Mouse (Mus musculus) heart, embryonic 13.5 days (tissue): ENCODE results near the gene Dnm3. TPM values are rescaled to one million over a fixed set of nuclear protein-coding genes. Genes with fewer than 3 reads are reported as not detected.
A peak's percentile ranks its signal among the peaks of the same experiment; 100 is the strongest.
"Not testable (repeated sequence)": the region's sequence is repeated elsewhere in the genome, so short reads cannot be mapped to it uniquely, and the experiment has no call there.

Experiments used
- ATAC-seq: fragments of 200-750 bp; cut with Nextera tagmentation; 2 replicates; pipeline ENCODE4 v1.8.0; 2017; ENCODE audit warnings: moderate TSS enrichment; ENCODE audit not compliant: insufficient number of reproducible peaks, low FRiP score, low TSS enrichment; ENCODE audit errors: extremely low read depth
- H3K27ac ChIP-seq: fragments of 300-500 bp; sonication (generic); replicated peaks from 2 replicates; pipeline ENCODE4 v1.5.1; 2015; ENCODE audit warnings: moderate library complexity, mild to moderate bottlenecking, inconsistent platforms
- H3K27me3 ChIP-seq: fragments of 300-500 bp; sonication (generic); replicated peaks from 2 replicates; pipeline ENCODE4 v1.6.1; 2015; ENCODE audit warnings: mild to moderate bottlenecking, inconsistent platforms
- H3K36me3 ChIP-seq: fragments of 300-500 bp; sonication (generic); 2 replicates; pipeline ENCODE4 v1.6.1; 2015; ENCODE audit warnings: mild to moderate bottlenecking, inconsistent platforms
- H3K4me1 ChIP-seq: fragments of 300-500 bp; sonication (generic); 2 replicates; pipeline ENCODE4 v1.6.1; 2015; ENCODE audit warnings: inconsistent platforms
- H3K4me2 ChIP-seq: fragments of 300-500 bp; sonication (generic); 2 replicates; pipeline ENCODE4 v1.6.1; 2015; ENCODE audit warnings: inconsistent platforms, mild to moderate bottlenecking, moderate library complexity
- H3K4me3 ChIP-seq: fragments of 300-500 bp; sonication (generic); 2 replicates; pipeline ENCODE4 v1.5.1; 2015; ENCODE audit warnings: moderate library complexity, mild to moderate bottlenecking, inconsistent platforms
- H3K9ac ChIP-seq: fragments of 300-500 bp; sonication (generic); 2 replicates; pipeline ENCODE4 v1.6.1; 2015; ENCODE audit warnings: inconsistent platforms, mild to moderate bottlenecking, moderate library complexity
- H3K9me3 ChIP-seq: fragments of 300-500 bp; sonication (generic); 2 replicates; pipeline ENCODE4 v1.6.1; 2016; ENCODE audit warnings: inconsistent platforms
- WGBS: fragments of 180-500 bp; shearing (Covaris S2); methylation state at CpG from one replicate; pipeline ENCODE4 v1.1.7; 2015; ENCODE audit warnings: mixed read lengths; 5-methylcytosine and 5-hydroxymethylcytosine counted together
- polyA plus RNA-seq: library from polyadenylated mRNA; unstranded; fragments of >200 nt; fragmentation: Nextera tagmentation; extraction: Ambion mirVana; gene quantifications from 2 replicates; pipeline ENCODE4 v1.2.1, GENCODE M21; 2015

Gene Dnm3
- polyA plus RNA-seq, 1 experiment from 2014 or later: 1.3 TPM

DNA sequence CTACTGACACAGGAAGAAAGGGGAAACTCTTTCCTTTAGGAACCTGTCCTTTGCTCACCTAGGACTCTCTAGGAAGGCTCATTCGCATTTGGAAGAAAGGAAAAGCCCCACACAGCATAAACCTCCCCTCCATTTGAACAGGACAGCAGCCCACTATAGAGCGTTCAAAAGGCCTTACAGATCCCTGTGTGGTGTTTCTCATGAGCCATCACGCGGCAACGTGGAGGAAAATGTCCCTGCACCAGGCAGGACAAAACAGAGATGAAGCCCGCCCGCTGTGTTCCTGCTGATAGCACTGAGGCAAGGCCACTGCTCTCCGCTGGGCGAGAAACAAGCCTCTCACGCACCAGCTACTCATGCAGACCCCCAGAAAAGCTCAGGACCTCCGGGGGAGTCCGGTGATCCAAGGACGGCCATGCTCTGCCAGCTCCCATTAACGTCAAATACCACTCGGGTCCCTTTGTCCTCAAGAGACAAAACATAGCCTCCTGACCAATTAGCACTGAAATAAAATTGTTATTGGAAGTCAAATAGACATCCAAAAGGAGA lies 51.8 kb downstream of the Dnm3 start:
- Histone ChIP-seq H3K27ac (no peak overlapping the region), H3K4me3 (no peak overlapping the region), H3K36me3 (no peaks in the 10 kb centered on the region), H3K9me3 (no peaks in the 10 kb centered on the region), H3K4me1 (no peaks in the 10 kb centered on the region), H3K27me3 (no peaks in the 10 kb centered on the region), H3K4me2 (no peak overlapping the region), H3K9ac (no peak overlapping the region)
- 61% methylated on average over 15 of the region's 15 CpGs for WGBS
- no peak for ATAC-seq

DNA sequence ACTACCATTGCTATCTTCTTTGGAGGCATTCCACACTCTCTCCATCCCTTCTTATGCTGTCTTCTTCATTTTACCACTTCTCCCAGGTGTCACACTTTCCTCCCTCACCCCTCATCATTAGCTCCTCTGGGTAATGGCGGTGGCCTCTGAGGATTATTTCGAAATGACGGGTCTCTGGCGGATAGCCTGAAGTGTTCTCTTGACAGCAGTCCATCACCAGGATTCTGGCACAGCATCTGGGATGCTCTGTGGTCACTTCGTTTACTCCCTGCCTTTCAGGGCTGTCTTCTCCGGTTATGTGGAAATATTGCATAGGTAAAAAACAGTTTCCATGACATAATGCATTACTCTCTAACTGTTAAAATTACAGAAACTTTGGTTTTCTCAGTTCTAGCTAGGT lies 55.0 kb downstream of the Dnm3 start:
- H3K9me3 ChIP-seq: no peaks in the 10 kb centered on the region
- H3K27me3 ChIP-seq: no peaks in the 10 kb centered on the region
- no peak overlapping the region for H3K27ac ChIP-seq
- no peaks in the 10 kb centered on the region for H3K4me1 ChIP-seq
- 78% methylated on average over 6 of the region's 6 CpGs for WGBS
- H3K4me3 ChIP-seq: no peak overlapping the region
- H3K4me2 ChIP-seq: no peak overlapping the region
- no peaks in the 10 kb centered on the region for H3K36me3 ChIP-seq
- no peak for ATAC-seq
- no peak overlapping the region for H3K9ac ChIP-seq

DNA sequence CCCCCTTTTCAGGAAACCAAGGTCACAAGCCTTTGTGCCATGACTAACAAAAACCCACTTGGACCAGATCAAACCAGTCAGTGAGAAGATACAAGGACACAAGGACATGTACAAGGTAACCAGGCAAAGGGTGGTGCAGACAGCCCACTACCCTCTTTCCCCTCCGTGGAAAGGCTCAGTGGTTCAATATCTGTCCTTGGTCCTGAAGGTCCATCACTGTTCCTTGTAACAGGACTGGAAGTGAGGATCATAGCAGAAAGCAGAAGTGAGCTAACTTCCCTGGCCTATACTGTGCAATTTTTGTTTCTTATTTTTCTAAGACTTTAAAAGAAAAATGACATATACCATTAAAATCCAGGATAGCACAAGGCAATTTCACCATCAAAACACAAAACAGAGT lies 64.0 kb downstream of the Dnm3 start:
- no peak overlapping the region for H3K4me2 ChIP-seq
- H3K36me3 ChIP-seq: no peaks in the 10 kb centered on the region
- H3K9me3 ChIP-seq: no peaks in the 10 kb centered on the region
- no peak overlapping the region for H3K27ac ChIP-seq
- ATAC-seq: no peak
- no peaks in the 10 kb centered on the region for H3K4me1 ChIP-seq
- no peaks in the 10 kb centered on the region for H3K27me3 ChIP-seq
- 3% methylated on average over 1 of the region's 1 CpGs for WGBS
- no peak overlapping the region for H3K4me3 ChIP-seq
- H3K9ac ChIP-seq: no peak overlapping the region

DNA sequence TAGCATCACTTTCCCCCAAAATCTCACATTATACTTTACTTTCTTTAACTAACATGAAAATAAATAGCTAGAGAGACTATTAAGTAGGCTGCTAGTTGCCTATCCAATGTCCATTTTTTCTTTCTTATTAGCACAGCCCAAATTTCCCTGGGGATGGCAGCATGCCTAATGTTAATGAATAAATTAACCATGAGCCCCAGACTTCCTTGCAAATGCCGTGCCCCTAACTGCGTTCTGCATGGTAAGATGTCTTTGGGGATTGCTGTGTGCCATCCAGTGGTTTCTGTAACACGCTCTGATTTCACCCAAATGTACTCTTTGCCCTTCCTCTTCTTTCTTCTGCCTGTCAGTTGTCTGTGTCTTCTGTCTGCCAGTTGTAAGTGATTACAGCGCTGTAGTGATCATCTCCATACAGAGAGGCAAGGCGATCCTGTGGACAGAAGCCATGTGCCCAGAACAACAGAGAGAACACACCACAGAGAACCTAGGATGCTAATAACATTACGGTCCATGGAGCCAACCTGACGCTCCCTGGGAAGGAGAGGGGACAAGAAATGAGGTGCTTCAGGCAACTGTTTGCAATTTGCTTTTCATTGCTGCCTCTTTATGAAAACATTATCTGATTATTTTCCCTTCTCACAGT lies 64.9 kb downstream of the Dnm3 start:
- no peaks in the 10 kb centered on the region for H3K36me3 ChIP-seq
- H3K27ac ChIP-seq: no peak overlapping the region
- no peaks in the 10 kb centered on the region for H3K4me1 ChIP-seq
- H3K4me3 ChIP-seq: no peak overlapping the region
- no peak overlapping the region for H3K9ac ChIP-seq
- H3K27me3 ChIP-seq: no peaks in the 10 kb centered on the region
- no peak overlapping the region for H3K4me2 ChIP-seq
- no peak for ATAC-seq
- no peaks in the 10 kb centered on the region for H3K9me3 ChIP-seq
- WGBS: 79% methylated on average over 7 of the region's 7 CpGs

DNA sequence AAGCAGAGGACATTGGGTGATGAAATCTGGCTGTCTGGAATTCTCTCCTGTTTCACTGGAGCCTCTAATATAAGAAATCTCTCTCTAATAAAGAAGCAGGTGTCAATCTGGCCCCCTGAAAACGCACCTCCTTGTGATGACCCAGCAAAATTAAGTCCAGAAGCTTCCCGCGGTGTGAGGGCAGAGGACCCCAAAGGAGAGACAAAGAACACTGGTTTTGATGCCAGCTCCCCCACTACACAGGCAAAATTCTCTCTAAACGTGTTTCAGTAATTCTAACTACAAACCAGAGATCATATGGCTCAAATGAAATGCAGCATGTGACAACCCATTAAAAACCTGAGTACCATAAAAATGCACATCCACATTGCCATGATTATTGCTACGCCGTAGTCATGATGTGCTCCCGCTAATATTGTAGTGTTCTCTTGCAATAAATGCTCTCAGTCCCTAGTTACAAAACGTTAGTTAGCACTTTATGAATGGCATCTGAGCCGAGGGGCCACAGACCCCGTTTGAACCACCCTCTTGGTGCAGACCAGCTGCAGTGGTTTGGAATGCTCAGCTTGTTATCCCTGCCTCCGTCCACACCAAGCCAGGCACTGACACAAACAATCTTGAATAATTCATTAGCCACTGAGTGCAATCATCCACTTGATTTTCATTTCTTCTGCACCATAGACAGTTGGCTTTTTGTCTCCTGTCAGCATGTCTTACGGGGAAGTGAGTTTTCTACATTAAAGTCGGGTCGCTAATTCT lies 67.4 kb downstream of the Dnm3 start:
- Histone ChIP-seq H3K4me1 (no peaks in the 10 kb centered on the region), H3K4me3 (no peak overlapping the region), H3K27me3 (no peaks in the 10 kb centered on the region), H3K36me3 (no peaks in the 10 kb centered on the region), H3K4me2 (no peak overlapping the region), H3K9ac (no peak overlapping the region), H3K9me3 (no peaks in the 10 kb centered on the region), H3K27ac (no peak overlapping the region)
- 78% methylated on average over 14 of the region's 14 CpGs for WGBS
- ATAC-seq: no peak

DNA sequence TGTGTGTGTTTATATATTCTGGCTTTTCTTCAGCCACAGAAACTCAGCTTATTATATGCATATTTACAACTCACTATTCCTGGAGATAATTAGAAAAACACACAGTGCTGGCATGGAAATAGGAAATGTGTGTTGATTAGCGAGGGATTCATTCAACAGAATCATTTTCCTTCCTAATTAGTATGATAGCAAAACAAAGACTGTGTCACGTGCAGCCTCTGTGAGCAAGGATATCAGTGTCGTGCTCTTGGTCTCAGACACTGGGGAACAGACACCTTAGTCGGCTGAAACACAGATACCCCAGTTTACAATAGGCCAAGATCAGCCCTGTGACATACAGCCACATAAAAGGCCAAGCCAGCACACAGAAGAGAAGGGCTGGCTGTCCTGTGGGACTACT lies 83.3 kb downstream of the Dnm3 start:
- WGBS: 60% methylated on average over 4 of the region's 4 CpGs
- no peak overlapping the region for H3K9ac ChIP-seq

DNA sequence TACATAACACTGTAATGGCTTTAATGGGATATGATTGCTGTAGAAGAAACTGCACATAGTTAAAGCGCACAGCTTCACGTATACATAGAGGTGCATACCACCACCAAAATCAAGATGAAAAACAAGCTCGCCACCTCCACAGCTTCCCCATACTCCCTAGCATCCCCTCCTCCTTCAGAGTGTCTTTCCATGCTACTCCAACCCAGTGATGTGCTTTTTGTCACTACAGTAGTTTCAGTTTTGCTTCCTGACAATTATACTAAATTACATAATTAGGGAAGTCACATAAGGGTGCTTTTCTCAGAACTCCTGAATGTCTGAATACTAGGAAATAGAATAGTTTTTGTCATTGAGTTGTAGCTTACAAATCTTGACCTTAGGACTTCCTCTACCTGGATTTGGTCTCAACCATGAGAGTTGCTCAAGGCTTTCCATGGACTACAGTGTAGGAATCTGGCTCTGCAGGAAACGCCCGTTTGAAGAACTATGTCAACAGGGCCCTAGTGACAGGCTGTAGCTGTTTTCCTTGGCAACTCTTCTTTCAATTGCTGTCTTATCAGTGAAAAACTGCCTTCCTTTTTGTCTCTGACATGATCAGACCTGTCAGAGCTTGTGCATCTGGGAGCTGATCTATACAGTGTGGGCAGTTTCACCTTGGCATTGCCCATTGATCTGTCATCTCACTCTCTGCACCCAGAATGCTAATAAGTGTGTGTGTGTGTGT lies 89.2 kb downstream of the Dnm3 start:
- no peak overlapping the region for H3K9ac ChIP-seq
- no peaks in the 10 kb centered on the region for H3K9me3 ChIP-seq
- H3K4me1 ChIP-seq: peaks cover 3% of the 10 kb centered on the region; the same call in 1 of the 2 replicates
- ATAC-seq: no peak
- H3K27me3 ChIP-seq: no peaks in the 10 kb centered on the region
- H3K27ac ChIP-seq: no peak overlapping the region
- H3K4me2 ChIP-seq: no peak overlapping the region
- H3K36me3 ChIP-seq: no peaks in the 10 kb centered on the region
- WGBS: 62% methylated on average over 5 of the region's 5 CpGs
- H3K4me3 ChIP-seq: no peak overlapping the region

More for the DNA sequence above, 83.3 kb downstream of the Dnm3 start:
- no peaks in the 10 kb centered on the region for H3K9me3 ChIP-seq
- no peak overlapping the region for H3K27ac ChIP-seq
- H3K36me3 ChIP-seq: no peaks in the 10 kb centered on the region
- ATAC-seq: no peak
- no peak overlapping the region for H3K4me3 ChIP-seq
- no peak overlapping the region for H3K4me2 ChIP-seq
- H3K4me1 ChIP-seq: no peaks in the 10 kb centered on the region
- H3K27me3 ChIP-seq: no peaks in the 10 kb centered on the region

DNA sequence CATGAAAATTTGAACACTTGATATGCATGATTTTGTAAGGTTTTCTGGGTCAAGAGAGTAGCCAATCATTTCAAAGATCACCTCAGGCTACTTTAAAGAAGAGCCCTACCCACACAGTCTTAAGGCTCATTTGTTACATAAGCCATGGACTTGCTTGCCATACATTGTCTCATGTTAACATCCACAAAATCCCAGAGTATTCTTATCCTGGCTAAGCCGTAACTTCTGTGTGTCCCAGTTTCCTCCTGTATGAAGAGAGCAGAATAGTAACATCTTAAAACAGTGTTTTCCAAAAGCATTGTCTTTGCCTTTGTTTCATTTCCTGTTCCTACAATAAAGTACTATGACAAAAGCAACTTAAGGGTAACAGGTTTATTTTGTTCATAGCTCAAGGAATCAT lies 104.8 kb downstream of the Dnm3 start:
- ATAC-seq: not testable (repeated sequence)

DNA sequence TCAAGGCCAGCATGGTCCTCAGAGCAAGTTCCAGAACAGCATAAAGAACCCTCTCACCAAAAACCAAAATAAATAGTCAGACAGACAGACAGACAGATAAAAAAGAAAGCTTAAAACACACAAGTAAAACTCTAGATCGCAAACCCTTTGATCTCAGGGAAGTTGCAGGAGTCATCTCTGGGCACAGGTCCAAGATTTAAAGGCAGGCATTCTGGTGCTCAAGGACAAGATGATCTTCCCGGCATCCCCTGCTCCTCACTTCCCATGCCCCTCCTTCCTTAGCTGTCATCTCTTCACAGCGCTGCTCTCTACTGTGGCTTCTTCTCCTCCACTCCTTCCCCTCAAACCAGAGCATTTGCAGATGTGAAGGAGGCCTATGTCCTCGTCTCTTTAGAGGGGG lies 108.1 kb downstream of the Dnm3 start:
- Histone ChIP-seq H3K27ac (no peak overlapping the region), H3K9ac (no peak overlapping the region), H3K4me2 (no peak overlapping the region), H3K9me3 (no peaks in the 10 kb centered on the region), H3K27me3 (no peaks in the 10 kb centered on the region), H3K36me3 (no peaks in the 10 kb centered on the region), H3K4me1 (no peaks in the 10 kb centered on the region), H3K4me3 (no peak overlapping the region)
- 52% methylated on average over 4 of the region's 4 CpGs for WGBS
- ATAC-seq: no peak

More for the DNA sequence above, 104.8 kb downstream of the Dnm3 start:
- not testable (repeated sequence) for H3K36me3 ChIP-seq, H3K27ac ChIP-seq, H3K9me3 ChIP-seq, H3K9ac ChIP-seq, H3K4me2 ChIP-seq, H3K4me1 ChIP-seq, H3K4me3 ChIP-seq, H3K27me3 ChIP-seq
- WGBS: 95% methylated on average over 1 of the region's 1 CpGs

DNA sequence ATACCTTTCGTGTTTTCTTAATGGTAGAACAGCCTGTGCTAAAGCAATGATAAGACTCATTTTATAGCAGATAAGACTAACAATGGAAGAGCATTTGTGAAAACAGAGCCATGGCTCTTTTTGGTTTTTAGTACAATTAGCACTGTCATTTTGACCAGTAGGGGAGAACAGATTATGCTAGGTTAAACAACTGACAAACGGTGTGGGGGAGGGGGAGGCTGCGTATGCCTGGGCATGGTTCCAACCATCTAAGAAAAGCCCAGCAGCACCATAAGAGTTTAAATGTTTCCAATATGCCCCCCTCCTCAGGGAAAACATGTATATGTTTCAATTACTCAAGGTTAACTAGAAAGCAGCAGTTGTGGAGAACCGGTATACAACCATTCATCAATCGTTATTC lies 115.9 kb downstream of the Dnm3 start:
- Histone ChIP-seq H3K27me3 (no peaks in the 10 kb centered on the region), H3K9me3 (no peaks in the 10 kb centered on the region), H3K9ac (no peak overlapping the region), H3K4me3 (no peak overlapping the region), H3K27ac (no peak overlapping the region), H3K36me3 (no peaks in the 10 kb centered on the region), H3K4me2 (peak overlapping the region; percentile 25; the same call in 1 of the 2 replicates), H3K4me1 (peaks cover 16% of the 10 kb centered on the region)
- no peak for ATAC-seq
- 33% methylated on average over 5 of the region's 5 CpGs for WGBS

DNA sequence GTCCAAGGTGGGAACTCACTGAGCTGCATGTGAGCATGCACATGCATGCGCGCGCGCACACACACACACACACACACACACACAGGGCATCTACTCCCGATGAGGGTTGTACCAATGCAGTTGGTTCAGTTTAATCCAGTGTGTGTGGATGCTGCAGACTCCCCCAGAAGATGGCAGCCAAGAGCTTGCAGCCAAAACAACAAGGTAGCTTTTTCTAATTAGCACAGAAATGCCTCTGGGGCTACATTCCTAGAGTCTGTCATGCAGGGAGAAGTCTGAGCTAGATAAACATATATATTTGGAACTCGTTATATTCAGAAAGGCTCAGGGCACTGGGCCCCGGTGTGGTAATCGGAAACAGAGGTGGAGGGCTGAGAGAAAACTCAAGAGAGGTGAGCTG lies 118.6 kb downstream of the Dnm3 start:
- no peak for ATAC-seq
- Histone ChIP-seq H3K4me2 (no peak overlapping the region), H3K27ac (no peak overlapping the region), H3K36me3 (no peaks in the 10 kb centered on the region), H3K4me3 (no peak overlapping the region), H3K27me3 (no peaks in the 10 kb centered on the region), H3K9ac (no peak overlapping the region), H3K9me3 (no peaks in the 10 kb centered on the region), H3K4me1 (peaks cover 16% of the 10 kb centered on the region)
- WGBS: 57% methylated on average over 8 of the region's 8 CpGs
